Mouse (Mus musculus): ENCODE measurements around the gene 9530068E07Rik.

DNA sequence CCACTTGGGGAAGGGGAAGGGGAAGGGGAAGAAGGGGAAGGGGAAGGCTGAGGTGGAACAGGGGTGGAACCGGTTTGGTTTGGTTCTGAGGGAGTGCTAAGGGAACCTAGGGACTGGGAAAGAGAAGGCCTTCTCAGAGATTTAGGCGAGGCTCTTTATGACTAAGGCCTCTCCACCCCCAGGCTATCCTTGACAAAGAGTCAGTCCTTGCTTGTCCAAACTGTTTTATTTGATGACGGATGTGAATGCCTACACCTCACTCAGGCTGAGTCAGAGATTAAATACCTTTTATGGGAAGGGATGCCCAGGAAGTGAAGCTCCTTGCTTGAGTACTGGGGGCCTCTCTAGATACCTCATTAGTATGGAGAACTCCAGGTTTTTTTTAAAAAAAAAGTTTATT is 52.8 kb downstream of the 9530068E07Rik start:
- TF ChIP-seq CTCF (IDR thresholded peaks at IDR 0.05) (no peak), POLR2A (IDR thresholded peaks at IDR 0.05; ENCODE audit: insufficient read depth, low read depth, low read length) (no peak), EP300 (IDR thresholded peaks at IDR 0.05; ENCODE audit: insufficient read depth, low read depth, low read length) (no peak)
